Mouse (Mus musculus) right cerebral cortex, postnatal 36 days (tissue): Measurements from ENCODE around the gene Lsm14a.

Experiments used
- DNase-seq, 2 experiments: peaks; one replicate each; pipeline ENCODE4 v3.0.0; 2022; ENCODE audit warnings: low spot score in 2 of 2, mixed read lengths in 1 of 2

Gene Lsm14a

DNA sequence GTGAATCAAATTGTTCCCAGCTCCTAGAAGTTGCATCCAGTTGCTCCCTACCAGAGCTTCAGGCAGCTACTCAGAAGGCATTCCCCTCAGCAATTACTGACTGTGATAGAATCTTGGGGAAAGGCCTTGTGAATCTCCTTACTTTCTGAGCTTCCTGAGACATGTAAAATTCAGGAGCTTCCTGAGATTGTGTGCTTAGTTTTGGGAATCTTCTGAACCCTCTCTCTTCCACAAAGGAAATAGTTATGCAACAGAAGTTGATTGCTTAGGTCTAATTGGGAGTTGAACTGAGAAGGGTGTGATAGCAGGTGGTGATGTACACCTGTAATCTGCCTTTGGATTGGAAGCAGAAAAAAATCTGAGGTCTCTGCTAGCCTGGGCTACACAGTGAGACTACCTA is at the start of gene Lsm14a:
Gene Lsm14a (minus strand): TSS at position 101 of the 400 bp plus-strand sequence.
- DNase-seq = no peak

DNA sequence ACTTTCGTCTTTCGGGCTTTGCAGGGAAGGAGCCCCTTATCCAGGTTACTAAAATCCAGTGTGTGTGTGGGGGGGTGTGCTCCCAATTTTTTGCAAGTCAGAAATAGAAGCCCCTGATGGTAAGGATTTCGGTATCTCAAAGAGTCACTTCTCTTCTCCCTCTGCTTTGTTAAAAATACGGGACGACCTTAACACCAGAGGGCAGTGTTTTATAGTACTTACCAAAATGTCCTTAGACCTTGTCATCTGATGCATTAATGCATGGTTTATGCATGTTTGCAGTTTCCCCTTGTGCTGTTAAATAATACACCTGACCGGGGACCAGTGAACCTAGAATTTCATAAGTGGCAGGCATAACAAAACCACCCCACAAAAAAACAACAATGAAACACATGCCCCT is 45.8 kb upstream of the Lsm14a start:
- DNase-seq = no peak

DNA sequence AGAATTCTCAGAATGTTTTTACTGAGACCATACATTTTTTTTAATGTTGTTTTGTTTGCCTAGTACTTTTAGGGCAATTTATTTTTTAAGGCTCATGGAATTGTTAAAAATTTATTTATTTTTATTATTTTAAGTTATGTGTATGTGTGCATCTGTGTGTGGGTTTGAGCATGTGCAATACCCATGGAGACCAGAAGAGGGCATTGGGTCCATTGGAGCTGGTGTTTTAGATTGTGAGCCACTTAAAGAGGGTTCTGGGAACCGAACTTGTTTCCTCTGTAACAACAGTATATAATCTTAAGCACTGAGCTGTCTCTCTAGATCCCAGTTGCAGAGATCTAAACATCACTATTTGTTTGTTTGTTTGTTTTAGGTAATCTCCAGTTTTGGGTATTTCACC is 40.5 kb upstream of the Lsm14a start:
- DNase-seq = no peak

DNA sequence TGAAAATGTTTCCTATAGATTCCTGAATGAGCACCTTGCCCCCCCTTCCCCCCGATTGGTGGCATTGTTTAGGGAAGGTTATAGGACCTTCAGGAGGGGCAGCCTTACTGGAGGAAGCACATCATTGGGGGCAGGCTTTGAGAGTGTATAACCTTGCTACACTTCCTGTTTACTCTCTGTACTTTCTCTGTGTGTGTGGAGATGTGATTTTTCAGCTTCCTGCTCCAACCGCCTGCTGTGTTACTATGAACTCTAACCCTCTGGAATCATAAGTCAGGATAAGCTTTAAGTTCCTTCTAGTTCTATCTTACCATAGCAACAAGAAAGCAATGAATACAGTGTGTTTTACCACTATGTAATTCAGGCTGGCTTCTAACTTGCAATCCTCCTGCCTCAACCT is 28.1 kb upstream of the Lsm14a start:
- no peak for DNase-seq

DNA sequence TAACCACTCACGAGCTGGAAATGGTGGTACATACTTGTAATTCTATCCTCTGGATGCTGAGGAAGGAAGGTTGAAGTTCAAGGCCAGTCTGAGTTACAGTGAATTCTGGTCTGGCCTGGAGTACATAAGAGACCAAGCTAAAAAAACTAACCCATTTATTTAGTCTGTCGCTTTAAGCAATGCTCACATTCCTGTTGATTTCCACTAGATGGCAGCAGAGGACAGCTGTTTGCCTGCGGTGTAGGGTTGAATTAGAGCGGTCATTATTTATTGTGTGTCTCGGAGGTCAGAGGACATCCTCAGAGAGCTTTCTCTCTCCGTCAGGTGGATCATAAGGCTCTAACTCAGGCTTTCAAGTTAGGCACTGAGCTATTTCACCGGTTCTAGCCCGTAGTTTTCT is 14.4 kb upstream of the Lsm14a start:
- DNase-seq = no peak

DNA sequence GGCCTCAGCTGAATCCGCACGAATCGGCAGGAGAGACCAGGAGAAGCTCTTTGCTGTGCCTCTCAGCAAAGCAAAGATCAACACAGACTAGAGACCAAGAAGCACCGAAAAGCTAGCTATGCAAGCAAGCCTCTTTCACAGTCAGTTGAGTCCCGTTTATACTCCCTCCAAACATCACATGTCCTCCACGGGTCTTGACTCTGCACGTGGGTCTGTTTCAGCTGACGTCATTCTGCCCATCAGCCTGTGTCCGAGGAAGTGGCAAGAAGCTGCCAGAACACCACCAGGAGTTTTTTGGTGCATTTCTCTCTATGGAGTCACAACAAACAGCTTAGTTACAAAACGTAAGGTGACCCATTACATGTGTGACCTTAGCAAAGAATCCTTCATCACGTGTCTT is 10.8 kb upstream of the Lsm14a start:
- DNase-seq = no peak

DNA sequence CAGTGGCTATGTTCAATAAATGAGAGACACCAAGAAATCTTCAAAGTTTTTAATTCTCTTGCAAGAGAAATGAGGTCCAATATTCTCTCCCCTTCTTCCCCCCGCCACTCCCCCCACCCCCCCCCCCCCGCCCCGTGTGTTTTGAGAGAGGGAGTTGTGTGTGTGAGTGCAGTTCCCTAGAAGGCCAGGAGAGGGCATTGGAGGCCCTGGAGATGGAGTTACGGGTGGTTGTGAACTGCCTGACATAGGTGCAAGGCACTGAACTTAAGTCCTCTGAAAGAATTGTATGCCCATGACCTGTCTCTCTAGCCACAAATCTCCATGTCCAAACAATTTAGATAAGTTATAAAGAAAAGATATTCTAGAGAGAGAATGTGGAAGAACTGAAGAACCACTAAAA is 7.0 kb upstream of the Lsm14a start:
- DNase-seq = no peak

DNA sequence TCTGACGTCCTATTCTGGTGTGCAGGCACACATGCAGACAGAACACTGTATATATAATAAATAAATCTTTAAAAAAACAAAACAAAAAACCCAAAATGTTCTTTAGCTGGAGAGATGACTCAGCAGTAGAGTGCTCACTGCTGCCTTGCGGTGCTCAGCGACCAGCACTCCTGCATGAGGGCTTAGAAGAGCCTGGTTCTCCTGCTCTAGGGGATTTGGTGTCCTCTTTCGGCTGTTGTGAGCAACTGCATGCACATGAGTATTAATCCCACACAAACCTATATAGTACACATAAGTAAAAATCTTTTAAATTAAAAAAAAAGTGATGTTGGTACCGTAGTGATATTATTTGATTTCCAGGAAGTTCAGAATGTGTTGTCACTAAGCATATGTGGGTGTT is 5.7 kb upstream of the Lsm14a start:
- no peak for DNase-seq

DNA sequence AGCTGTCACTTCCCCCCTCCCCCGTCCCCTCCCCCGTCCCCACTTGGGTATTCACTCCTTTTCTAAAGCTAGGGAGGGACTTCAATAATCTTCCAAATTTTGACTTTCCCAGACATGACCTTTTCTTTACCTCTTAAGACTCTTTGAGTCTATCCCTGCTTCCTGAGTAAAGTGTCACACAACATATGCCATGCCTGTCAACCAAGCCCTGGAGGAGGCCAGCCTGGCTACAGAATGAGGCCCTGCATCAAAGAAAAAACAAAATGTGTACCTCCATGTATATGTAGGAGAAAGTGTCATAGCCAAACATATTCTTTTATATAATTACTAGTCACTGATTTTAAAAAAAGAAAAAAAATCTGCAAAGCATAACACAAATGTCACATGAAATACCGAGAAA is 3.7 kb upstream of the Lsm14a start:
- no peak for DNase-seq

DNA sequence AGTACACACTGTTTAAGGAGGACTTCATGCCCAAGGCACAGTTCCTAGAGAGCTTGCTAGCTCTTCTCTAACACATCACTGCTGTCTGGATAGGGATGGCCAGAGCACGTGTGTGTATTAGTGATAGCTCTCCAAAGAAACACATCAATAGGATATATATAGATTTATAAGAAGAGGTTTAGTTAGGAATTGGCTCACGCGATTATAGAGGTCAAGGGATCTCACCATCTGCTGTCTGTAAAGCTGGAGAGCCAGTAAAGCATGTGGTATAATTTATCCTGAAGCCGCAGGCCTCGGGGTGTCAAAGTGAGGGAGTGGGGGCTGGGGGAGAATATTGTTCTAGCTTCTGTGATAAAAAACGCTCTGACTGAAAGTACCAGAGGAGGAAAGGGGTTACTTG is 2.6 kb upstream of the Lsm14a start:
- no peak for DNase-seq

DNA sequence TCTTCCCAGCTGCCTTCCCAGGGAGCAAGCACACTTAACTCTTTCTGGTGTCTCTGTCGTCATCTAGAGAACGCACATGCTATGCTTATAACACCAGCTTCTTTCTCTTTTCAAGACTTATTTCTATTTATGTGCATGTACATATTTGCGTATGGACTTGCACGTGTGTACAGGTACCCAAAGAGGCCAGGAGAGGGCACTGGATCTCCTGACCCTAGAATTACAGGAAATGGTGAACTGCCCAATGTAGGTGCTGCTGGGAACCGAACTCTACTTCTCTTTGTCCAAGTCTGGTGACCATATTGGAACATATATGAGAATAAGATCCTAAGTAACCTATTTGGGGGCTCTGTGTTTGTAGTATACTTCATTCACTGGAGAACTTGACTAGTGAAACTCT is 1.5 kb upstream of the Lsm14a start:
- no peak for DNase-seq

DNA sequence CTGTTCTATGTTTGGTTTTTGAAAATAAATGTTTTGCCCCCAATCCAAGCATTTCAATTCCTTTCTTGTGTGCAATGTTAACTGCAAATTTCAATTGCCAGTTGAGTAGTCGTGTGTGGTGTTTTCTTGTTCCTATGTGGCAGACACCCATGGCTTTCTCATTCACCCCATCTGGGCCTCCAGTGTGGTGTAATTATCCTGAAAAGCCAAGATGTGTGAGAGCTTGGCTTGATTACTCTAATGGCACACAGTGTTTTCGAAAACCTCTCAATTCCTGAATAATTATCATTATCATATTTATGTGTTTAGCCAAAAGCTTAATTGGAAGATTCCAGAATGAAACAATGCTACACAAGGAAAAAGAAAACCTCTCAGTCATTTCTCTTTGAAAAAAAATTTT is 976 bp upstream of the Lsm14a start:
- DNase-seq = no peak

DNA sequence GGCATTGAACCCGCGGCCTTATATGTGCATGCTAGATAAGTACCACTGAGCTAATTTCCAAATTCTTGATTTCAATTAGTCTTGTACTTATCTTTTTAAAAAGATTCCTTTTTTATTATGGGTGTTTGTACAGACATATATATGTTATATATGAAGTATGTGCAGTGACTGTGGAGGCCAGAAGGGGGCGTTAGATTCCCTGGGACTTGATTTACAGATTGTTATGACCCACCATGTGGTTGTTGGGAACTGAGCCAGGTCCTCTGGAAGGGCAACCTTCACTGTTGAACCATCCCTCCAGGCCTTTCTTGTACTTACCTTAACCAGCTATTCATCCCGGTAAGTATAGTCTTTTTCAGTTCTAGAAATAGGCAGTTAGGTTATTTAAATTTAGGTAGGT is 780 bp downstream of the Lsm14a start:
- DNase-seq = no peak

DNA sequence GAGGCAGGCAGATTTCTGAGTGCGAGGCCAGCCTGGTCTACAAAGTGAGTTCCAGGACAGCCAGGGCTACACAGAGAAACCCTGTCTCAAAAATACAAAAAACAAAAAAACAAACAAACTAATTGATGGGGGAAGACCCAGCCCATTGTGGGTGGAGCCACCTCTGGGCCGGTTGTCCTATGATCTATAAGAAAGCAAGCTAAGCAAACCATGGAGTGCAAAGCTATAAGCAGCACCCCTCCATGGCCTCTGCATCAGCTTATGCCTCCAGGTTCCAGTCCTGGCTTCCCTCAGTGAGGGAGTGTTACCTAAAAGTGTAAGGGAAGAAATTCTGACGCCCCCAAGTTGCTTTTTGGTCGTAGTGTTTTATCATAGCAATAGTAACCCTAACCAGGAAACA is 1.4 kb downstream of the Lsm14a start:
- no peak for DNase-seq

DNA sequence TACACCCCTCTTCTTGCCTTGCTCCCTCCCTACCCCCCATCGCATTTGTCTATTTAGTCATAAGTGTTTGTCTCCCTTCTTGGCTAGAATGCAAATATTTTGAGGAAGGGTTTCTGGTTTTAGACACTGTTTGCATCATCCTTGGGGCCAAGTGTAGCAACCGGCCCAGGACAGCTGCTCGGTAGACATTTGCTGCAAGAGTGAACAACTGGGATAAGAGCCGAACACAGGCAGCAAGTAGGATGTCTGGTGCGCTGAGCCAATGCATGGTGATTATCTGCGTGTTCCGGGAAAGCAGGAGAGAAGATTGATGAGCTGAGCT is 2.3 kb downstream of the Lsm14a start:
- no peak for DNase-seq

DNA sequence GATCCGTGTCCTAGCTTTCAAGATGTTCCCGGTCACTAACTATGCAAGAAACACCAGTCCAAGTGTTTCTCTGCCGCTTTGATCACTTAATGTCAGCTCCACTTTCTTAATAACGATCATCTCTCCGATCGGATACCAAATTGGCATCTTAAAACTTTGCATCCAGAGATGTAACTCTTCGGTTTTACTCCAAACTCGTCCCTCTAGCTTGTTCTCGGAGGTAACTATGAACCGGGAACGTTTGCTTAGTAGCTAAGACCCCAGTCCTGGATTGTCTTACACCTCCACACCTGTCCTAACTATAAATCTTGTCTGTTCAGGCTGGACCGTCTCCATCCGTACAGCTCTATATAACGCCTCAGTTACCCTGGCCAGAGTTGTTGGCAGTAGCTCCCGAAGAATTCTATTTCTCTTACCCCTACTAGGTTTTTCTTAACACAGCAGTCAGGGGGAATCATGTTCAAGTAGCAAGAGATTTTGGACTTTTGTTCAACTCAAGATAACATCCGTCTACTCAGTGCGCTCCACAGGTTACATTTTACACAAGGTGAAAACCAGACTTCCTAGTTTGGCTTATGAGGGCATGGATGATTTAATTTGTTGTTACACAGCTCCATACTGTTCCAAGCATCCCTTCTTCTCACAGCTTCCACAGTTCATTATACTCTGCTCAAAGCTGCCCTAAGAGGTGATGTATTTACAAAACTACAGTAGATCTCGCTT is 2.8 kb downstream of the Lsm14a start:
- no peak for DNase-seq

DNA sequence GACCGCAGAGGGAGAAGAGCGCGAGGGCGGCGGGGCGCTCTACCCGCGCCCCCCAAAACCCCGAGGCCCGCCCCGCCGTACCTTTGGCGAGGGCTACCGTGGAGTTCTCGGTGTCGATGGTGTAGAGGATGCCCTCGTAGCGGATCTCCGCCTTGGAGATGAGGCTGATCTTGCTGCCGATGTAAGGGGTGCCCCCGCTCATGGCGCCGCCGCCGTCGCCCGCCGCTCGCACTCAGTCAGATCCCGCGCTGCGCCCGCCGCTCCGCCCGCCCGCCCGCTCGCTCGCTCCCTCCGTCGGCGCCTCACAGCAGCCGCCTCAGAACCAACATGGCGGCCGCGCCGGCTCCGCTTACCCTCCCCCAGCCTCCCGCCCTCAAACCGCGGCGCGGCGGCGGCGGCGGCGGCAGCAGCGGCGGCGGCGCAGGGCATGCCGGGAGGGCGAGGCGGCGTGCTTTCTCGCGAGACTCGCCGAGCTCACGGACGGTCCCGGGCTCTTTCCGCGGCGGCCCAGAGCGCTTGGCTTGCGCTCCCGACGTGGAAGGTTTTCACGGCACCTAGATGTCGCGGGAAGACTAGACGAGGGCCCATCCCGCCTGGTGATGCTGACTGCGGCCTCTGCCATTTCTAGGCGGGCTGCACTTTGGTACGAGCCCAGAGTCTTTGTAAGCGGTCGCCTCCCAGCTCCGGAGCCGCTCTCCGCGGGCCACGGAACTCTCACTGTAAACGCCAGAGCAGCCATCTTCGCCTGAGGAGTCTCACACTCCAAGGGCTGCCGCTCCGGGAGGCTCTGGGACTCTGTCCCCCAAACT is 3.6 kb downstream of the Lsm14a start:
- peak; percentile 84 to 87 for DNase-seq

DNA sequence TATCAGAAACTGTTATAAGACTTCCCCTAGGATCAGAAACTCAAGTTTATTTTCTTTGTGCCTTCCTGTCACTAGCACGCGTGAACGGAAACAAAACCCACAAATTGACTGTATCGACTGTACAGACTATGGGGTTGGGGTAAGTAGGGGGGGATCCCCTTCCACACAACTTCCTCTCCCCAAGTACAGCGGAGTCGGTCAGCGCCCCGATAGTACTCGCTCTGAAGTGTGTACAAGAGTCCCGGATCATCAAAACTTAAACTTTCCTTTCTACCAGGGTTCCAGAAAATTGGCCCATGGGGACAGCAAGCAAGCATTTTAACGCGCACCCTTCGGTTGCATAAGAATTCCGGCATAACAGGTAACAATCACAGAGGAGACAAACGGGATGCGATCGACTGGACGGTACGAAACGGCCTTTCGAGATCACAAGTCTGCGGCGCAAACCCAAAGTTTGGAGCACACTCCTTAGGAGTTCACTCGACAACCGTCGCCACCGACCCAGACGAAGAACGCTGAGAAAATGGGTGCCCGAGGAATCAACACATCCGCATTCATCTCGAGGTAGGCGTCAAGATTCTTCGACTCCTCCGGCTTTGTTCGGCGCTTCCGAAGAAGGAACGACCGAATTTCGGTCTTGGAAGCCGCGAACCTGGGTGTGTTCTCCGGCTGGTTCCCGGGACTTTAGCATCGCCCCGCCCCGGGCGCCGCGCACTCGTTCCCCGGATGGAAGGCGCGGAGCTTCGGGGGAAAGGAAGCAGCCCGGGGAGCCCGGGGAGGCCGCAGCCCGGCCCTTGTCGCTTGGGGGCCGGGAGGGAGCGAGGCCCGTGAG is 4.5 kb downstream of the Lsm14a start:
- DNase-seq = peak; percentile 36 to 52

DNA sequence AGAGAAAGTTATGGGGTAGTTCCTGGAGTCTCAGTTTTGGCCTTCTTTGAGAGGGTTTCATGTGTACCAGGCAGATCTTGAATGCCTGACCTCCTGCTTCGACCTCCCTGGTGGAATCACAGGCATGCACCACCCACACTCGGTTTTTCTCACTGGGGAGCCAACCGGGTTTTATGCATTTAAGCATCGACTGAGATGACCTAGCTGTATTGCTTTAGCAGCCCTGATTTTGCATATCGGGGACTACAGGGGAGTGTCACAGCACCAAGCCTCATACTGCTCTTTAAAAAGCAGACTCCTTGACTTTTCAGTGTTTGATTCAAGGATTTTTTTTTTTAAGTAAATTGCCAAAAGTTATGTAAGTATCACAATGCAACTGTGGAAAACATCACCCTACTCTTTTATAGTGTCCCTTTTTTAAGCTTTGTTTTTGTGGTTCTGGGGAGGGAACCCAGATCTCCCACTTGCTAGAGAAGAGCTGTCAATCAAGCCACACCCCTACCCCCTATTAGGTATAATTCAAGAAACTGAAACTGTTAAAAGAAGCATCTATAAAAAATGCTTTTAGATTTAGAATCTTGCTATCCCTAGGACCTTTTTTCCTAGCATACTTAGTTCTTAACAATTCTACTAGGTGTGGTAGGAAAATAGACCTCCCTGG is 5.2 kb downstream of the Lsm14a start:
- DNase-seq = no peak

DNA sequence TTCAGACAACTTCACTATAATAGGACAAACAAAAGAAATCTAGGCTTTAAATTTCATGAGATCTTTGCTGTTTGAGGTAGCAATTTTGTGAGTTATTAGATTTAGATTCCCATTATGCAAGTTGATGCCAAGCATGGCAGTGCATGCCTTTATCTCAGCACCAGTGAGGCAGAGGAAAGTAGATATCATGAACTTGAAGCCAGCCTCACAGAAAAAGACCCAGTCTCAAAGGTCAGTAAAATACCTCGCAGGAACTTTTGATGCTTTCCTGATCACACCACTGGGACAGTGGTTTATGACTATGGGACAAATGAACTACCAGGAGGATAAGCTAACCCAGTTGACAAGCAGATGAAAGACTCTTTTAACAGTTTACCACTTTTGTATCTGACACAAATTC is 10.3 kb downstream of the Lsm14a start:
- DNase-seq = no peak

DNA sequence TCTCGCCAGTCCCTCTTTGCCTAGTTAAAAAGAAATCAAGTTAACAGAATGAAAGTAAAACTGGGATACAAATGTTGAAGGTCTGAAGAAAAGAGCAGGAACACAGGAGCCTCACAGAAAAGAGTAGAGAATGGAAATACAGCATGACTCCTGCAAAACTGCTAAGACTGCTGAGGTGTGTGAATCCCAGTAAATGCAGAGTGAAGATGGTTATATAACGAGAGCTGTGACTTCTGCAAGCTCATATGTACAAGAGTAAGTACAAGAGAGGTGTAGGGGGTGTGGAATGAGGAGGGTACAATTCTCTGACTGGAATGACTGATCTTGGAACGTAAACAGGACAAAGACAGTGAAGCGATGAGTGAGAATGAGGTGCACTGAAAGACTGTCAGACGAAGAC is 11.4 kb downstream of the Lsm14a start:
- DNase-seq = no peak

DNA sequence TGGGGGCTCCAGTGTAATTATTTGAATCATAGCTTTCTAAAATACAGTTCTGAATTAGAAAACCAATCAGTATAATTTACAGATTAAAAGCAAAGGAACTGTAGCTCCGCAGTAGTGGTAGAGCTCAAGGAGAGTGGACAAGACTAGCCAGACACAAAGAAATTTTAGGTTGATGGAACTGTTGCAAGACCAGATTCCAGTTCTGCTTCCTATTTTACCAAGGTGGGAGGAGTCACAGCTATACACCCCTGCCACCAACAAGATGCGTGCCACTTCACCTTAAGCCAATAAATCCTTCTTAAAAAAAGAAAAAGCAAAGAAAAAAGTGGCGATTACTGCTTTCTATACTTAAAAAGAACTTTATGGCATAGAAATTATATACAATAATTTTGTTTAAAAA is 12.8 kb downstream of the Lsm14a start:
- DNase-seq = no peak
